Mouse (Mus musculus): ENCODE results near the gene Cnot4. TPM values are rescaled to one million over a fixed set of nuclear protein-coding genes. Genes with fewer than 3 reads are reported as not detected.

Cnot4 gene
- polyA plus RNA-seq, 1 experiment from 2014 or later: 23.1 TPM

DNA sequence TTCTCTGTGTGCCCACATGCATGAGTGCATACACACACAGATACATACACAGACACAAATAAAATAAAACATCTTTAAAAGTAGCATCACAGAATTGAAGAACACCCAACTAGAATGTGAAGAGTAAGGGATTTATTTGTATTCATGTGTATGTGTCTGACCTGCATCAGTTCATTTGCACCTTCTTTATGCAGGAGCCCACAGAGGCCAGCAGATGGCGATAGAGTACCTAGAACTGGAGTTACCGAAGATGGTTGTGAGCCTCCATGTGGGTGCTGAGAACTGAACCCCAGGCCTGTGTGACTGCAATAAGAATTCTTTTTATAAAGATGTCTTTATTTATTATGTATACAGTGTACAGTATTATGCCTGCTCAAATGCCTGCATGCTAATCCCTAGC is 12.0 kb upstream of the Cnot4 start:
- H3K27ac ChIP-seq (ENCODE audit: low read length): no peak overlapping the region
- no peaks in the 10 kb centered on the region for H3K4me1 ChIP-seq (ENCODE audit: control insufficient read depth, insufficient read depth, low read length)
- no peak for ATAC-seq
- no peak overlapping the region for H3K9ac ChIP-seq (ENCODE audit: low read depth, low read length)
- 0 out of 2 replicates have a peak, but pooled peaks cover 3% of the 10 kb centered on the region for H3K36me3 ChIP-seq (ENCODE audit: control insufficient read depth, insufficient read depth, low read length)
- 87% methylated on average over 2 of the region's 2 CpGs for WGBS
- no peak overlapping the region for H3K4me3 ChIP-seq (ENCODE audit: low read length)
- H3K4me2 ChIP-seq (ENCODE audit: low read depth, low read length): no peak overlapping the region
- H3K27me3 ChIP-seq (replicated peaks; ENCODE audit: control insufficient read depth, insufficient read depth, low read length): no peaks in the 10 kb centered on the region
- no peaks in the 10 kb centered on the region for H3K9me3 ChIP-seq (ENCODE audit: control insufficient read depth, low read length)

DNA sequence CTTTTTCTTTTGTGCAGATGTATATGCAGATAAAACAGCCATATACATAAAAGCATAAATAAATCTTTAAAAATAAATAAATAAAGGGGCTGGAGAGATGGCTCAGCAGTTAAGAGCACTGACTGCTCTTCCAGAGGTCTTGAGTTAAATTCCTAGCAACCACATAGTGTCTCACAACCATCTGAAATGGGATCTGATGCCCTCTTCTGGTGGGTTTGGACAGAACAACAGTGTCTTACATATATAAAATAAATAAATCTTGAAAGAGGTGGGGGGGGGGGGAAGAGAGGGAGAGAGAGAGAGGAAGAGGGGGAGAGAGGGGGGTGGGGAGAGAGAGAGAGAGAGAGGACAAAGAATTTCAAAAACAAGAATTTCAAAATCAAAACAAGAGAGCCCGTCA is 6.8 kb upstream of the Cnot4 start:
- no peak overlapping the region for H3K4me3 ChIP-seq (ENCODE audit: low read length)
- no peaks in the 10 kb centered on the region for H3K4me1 ChIP-seq (ENCODE audit: control insufficient read depth, insufficient read depth, low read length)
- H3K4me2 ChIP-seq (ENCODE audit: low read depth, low read length): no peak overlapping the region
- H3K9me3 ChIP-seq (ENCODE audit: control insufficient read depth, low read length): no peaks in the 10 kb centered on the region
- no peaks in the 10 kb centered on the region for H3K27me3 ChIP-seq (replicated peaks; ENCODE audit: control insufficient read depth, insufficient read depth, low read length)
- H3K27ac ChIP-seq (ENCODE audit: low read length): no peak overlapping the region
- H3K9ac ChIP-seq (ENCODE audit: low read depth, low read length): no peak overlapping the region
- ATAC-seq: no peak
- H3K36me3 ChIP-seq (ENCODE audit: control insufficient read depth, insufficient read depth, low read length): no peaks in the 10 kb centered on the region
- WGBS: 89% methylated on average over 1 of the region's 1 CpGs

DNA sequence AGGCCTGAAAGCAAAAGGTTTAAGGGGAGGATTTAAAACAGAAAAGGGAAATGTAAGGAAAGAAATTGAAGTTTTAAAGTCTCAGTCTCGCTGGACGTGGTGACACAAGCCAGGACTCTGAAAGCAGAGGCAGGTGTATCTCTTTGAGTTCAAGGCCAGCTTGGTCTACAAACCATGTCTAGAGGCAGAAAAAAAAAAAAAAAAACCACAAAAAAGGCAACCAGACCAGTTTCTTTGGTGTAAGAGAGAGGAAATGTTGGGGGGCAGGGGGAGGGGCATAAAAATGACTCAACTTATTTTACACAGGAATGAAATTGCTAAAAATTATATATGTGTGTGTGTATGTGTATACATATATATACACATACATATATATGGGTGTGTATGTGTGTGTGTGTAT is 1.3 kb upstream of the Cnot4 start:
- H3K4me1 ChIP-seq (ENCODE audit: control insufficient read depth, insufficient read depth, low read length): peaks cover 2% of the 10 kb centered on the region; the same call in 1 of the 2 replicates
- no peak overlapping the region for H3K27ac ChIP-seq (ENCODE audit: low read length)
- peak overlapping the region; percentile 72 for H3K4me2 ChIP-seq (ENCODE audit: low read depth, low read length)
- H3K36me3 ChIP-seq (ENCODE audit: control insufficient read depth, insufficient read depth, low read length): no peaks in the 10 kb centered on the region
- H3K27me3 ChIP-seq (replicated peaks; ENCODE audit: control insufficient read depth, insufficient read depth, low read length): no peaks in the 10 kb centered on the region
- peak overlapping the region; percentile 81 for H3K4me3 ChIP-seq (ENCODE audit: low read length)
- ATAC-seq: no peak
- H3K9me3 ChIP-seq (ENCODE audit: control insufficient read depth, low read length): no peaks in the 10 kb centered on the region
- 59% methylated on average over 2 of the region's 2 CpGs for WGBS
- H3K9ac ChIP-seq (ENCODE audit: low read depth, low read length): no peak overlapping the region

DNA sequence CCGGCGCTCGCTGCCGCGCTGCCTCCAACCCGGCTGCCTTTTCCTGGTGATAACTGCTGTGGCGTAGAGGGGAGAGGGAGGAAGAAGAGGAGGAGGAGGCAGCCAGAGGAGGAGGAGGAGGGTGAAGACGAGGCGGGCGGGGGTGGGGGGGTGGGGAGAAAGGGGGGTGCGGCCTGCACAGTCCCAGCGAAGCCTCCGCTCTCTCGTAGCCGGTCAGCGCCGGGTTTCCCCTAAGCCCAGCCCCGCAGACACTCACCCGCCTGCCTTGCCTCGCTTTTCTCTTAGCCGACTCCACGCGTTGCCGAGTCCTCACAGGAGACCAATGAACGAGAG is 312 bp downstream of the Cnot4 start:
- H3K4me1 ChIP-seq (ENCODE audit: control insufficient read depth, insufficient read depth, low read length): peaks cover 2% of the 10 kb centered on the region; the same call in 1 of the 2 replicates
- H3K36me3 ChIP-seq (ENCODE audit: control insufficient read depth, insufficient read depth, low read length): no peaks in the 10 kb centered on the region
- ATAC-seq: peak; percentile 93
- H3K4me3 ChIP-seq (ENCODE audit: low read length): peak overlapping the region; percentile 81
- under 1% methylated on average over 24 of the region's 25 CpGs for whole genome bisulfite sequencing
- peak overlapping the region; percentile 93 for H3K27ac ChIP-seq (ENCODE audit: low read length)
- H3K27me3 ChIP-seq (replicated peaks; ENCODE audit: control insufficient read depth, insufficient read depth, low read length): no peaks in the 10 kb centered on the region
- peak overlapping the region; percentile 90 for H3K4me2 ChIP-seq (ENCODE audit: low read depth, low read length)
- H3K9ac ChIP-seq (ENCODE audit: low read depth, low read length): peak overlapping the region; percentile 89
- no peaks in the 10 kb centered on the region for H3K9me3 ChIP-seq (ENCODE audit: control insufficient read depth, low read length)

DNA sequence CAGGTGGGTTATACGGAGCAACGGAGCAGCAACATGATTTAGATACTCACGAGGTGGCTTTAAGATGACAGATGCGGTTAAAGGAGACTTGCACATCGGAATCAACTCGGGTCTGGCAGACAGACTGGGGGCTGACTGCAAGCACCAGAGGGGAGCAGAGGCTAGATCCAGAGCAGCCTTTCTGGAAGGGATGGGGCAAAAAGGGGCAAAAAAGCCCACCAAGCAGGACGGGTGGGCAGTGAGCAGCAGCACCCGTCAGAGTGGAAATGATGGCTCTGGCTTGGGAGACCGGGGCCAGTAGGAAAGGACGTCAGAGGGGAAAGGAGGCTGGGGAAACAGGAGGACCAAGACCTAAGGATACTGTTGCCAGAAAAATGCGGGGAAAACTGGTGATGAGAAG is 718 bp downstream of the Cnot4 start:
- Histone ChIP-seq H3K36me3 (ENCODE audit: control insufficient read depth, insufficient read depth, low read length) (no peaks in the 10 kb centered on the region), H3K4me2 (ENCODE audit: low read depth, low read length) (peak overlapping the region; percentile 90), H3K27me3 (replicated peaks; ENCODE audit: control insufficient read depth, insufficient read depth, low read length) (no peaks in the 10 kb centered on the region), H3K9ac (ENCODE audit: low read depth, low read length) (peak overlapping the region; percentile 89), H3K27ac (ENCODE audit: low read length) (peak overlapping the region; percentile 93), H3K4me3 (ENCODE audit: low read length) (peak overlapping the region; percentile 81), H3K4me1 (ENCODE audit: control insufficient read depth, insufficient read depth, low read length) (peaks cover 2% of the 10 kb centered on the region; the same call in 1 of the 2 replicates), H3K9me3 (ENCODE audit: control insufficient read depth, low read length) (no peaks in the 10 kb centered on the region)
- ATAC-seq: peak; percentile 2; the same call in 1 of the 2 replicates
- under 1% methylated on average over 11 of the region's 11 CpGs for WGBS

DNA sequence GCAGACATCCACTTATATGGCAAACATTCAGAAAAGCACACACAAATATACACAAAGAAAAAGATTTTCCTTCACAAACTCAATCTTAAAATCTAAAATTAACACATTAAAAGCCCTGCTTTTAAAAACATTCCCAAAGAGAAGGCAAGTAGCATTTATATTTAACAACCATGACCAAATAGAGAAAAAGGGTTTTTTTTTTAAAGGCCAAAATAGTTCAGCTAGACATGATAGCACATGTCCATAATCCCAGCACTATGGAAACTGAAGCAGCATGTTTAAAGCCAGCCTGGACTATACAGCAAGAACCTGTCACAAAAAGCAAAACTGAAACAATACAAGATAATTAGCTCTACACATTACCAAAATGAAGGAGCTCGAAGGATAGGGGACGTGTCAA is 11.0 kb downstream of the Cnot4 start:
- H3K36me3 ChIP-seq (ENCODE audit: control insufficient read depth, insufficient read depth, low read length): no peaks in the 10 kb centered on the region
- no peak for ATAC-seq
- H3K4me2 ChIP-seq (ENCODE audit: low read depth, low read length): no peak overlapping the region
- WGBS: 91% methylated on average over 2 of the region's 2 CpGs
- no peak overlapping the region for H3K9ac ChIP-seq (ENCODE audit: low read depth, low read length)
- H3K4me3 ChIP-seq (ENCODE audit: low read length): no peak overlapping the region
- no peaks in the 10 kb centered on the region for H3K4me1 ChIP-seq (ENCODE audit: control insufficient read depth, insufficient read depth, low read length)
- H3K9me3 ChIP-seq (ENCODE audit: control insufficient read depth, low read length): no peaks in the 10 kb centered on the region
- H3K27me3 ChIP-seq (replicated peaks; ENCODE audit: control insufficient read depth, insufficient read depth, low read length): no peaks in the 10 kb centered on the region
- no peak overlapping the region for H3K27ac ChIP-seq (ENCODE audit: low read length)

DNA sequence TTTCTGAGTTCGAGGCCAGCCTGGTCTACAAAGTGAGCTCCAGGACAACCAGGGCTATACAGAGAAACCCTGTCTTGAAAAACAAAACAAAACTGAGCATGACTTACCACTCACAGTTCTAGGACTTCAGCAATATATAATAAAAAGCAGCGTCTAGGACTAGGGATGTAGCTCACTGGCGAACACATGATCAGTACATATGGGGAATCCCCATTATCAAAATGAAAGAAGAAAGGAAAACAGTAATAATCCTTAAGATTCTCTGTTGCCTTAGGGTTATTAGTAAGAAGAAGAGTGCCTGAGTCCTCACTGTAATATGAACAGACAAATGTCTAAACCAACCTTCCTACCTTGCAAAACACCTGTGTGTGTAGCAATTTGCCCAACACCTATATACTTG is 11.6 kb downstream of the Cnot4 start:
- Histone ChIP-seq H3K4me1 (ENCODE audit: control insufficient read depth, insufficient read depth, low read length) (no peaks in the 10 kb centered on the region), H3K9me3 (ENCODE audit: control insufficient read depth, low read length) (no peaks in the 10 kb centered on the region), H3K27ac (ENCODE audit: low read length) (no peak overlapping the region), H3K36me3 (ENCODE audit: control insufficient read depth, insufficient read depth, low read length) (no peaks in the 10 kb centered on the region), H3K4me2 (ENCODE audit: low read depth, low read length) (no peak overlapping the region), H3K27me3 (replicated peaks; ENCODE audit: control insufficient read depth, insufficient read depth, low read length) (no peaks in the 10 kb centered on the region), H3K9ac (ENCODE audit: low read depth, low read length) (no peak overlapping the region), H3K4me3 (ENCODE audit: low read length) (no peak overlapping the region)
- ATAC-seq: no peak
- WGBS: 94% methylated on average over 3 of the region's 3 CpGs

DNA sequence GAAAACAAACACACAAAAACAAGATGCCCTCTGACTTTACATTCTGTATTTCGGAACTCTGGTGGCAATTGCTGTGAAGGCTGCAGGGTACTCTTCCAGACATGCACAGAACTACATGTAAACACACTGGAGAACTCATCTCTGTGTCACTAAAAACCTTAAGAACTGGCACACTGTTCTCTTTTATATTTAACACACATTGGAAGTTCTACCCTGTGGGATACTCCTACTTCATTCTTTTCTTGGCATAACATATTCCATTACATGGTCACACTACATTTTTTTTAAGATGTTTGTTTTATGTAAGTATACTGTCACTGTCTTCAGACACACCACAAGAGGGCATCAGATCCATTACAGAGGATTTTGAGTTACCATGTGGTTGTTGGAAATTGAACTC is 31.1 kb downstream of the Cnot4 start:
- Histone ChIP-seq H3K4me1 (ENCODE audit: control insufficient read depth, insufficient read depth, low read length) (no peaks in the 10 kb centered on the region), H3K9me3 (ENCODE audit: control insufficient read depth, low read length) (no peaks in the 10 kb centered on the region), H3K4me3 (ENCODE audit: low read length) (no peak overlapping the region), H3K36me3 (ENCODE audit: control insufficient read depth, insufficient read depth, low read length) (0 out of 2 replicates have a peak, but pooled peaks cover 2% of the 10 kb centered on the region), H3K9ac (ENCODE audit: low read depth, low read length) (no peak overlapping the region), H3K27me3 (replicated peaks; ENCODE audit: control insufficient read depth, insufficient read depth, low read length) (no peaks in the 10 kb centered on the region), H3K4me2 (ENCODE audit: low read depth, low read length) (no peak overlapping the region), H3K27ac (ENCODE audit: low read length) (no peak overlapping the region)
- no peak for ATAC-seq
- 84% methylated on average over 1 of the region's 1 CpGs for WGBS

DNA sequence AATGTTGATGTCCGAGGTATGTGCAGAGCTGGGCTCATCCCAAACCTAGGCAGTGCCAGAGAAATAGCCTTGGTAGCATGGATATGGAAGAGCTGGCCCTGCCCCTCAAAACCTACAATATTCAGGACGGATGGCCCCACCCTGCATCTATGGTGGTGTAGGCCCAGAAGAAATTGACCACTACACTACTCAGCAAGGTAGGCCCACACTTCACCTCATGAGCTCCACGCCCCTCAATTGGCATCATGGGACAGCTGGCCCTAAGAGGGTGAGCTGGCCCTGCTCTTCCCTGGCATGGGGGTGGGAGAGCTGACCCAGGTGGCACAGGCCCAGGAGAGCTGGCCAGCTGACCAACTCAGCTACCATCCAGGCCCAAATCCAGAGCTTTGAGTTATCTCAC is 48.6 kb downstream of the Cnot4 start:
- 94% methylated on average over 3 of the region's 3 CpGs for WGBS
- H3K36me3 ChIP-seq (ENCODE audit: control insufficient read depth, insufficient read depth, low read length): no peaks in the 10 kb centered on the region
- no peak overlapping the region for H3K4me3 ChIP-seq (ENCODE audit: low read length)
- no peaks in the 10 kb centered on the region for H3K9me3 ChIP-seq (ENCODE audit: control insufficient read depth, low read length)
- H3K4me2 ChIP-seq (ENCODE audit: low read depth, low read length): no peak overlapping the region
- no peak overlapping the region for H3K9ac ChIP-seq (ENCODE audit: low read depth, low read length)
- H3K27me3 ChIP-seq (replicated peaks; ENCODE audit: control insufficient read depth, insufficient read depth, low read length): no peaks in the 10 kb centered on the region
- no peak overlapping the region for H3K27ac ChIP-seq (ENCODE audit: low read length)
- H3K4me1 ChIP-seq (ENCODE audit: control insufficient read depth, insufficient read depth, low read length): no peaks in the 10 kb centered on the region; the same call in 1 of the 2 replicates
- ATAC-seq: no peak

DNA sequence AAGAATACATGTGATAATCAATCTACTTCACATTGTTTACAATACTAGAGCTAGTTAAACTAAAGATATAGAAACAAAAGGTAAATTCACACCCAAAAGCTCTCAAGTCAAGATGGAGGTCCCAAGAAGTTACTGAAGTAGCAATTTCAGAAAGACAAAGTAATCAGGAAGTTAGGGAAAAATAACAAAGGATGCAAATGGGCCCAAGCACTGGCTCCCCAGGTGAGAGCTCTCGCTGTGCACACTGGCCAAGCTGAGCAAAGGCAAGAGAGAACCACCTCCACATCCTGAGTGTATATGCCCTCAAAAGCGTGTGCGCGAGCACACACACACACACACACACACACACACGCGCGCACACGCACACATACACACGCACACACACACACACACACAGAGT is 58.4 kb downstream of the Cnot4 start:
- ATAC-seq: no peak
- WGBS: 98% methylated on average over 9 of the region's 9 CpGs

More for the DNA sequence above, 58.4 kb downstream of the Cnot4 start:
- no peak overlapping the region for H3K4me2 ChIP-seq (ENCODE audit: low read depth, low read length)
- H3K4me3 ChIP-seq (ENCODE audit: low read length): no peak overlapping the region
- no peak overlapping the region for H3K9ac ChIP-seq (ENCODE audit: low read depth, low read length)
- no peak overlapping the region for H3K27ac ChIP-seq (ENCODE audit: low read length)
- peaks cover 2% of the 10 kb centered on the region for H3K36me3 ChIP-seq (ENCODE audit: control insufficient read depth, insufficient read depth, low read length)
- H3K9me3 ChIP-seq (ENCODE audit: control insufficient read depth, low read length): no peaks in the 10 kb centered on the region
- no peaks in the 10 kb centered on the region for H3K27me3 ChIP-seq (replicated peaks; ENCODE audit: control insufficient read depth, insufficient read depth, low read length)
- peaks cover 3% of the 10 kb centered on the region; the same call in 1 of the 2 replicates for H3K4me1 ChIP-seq (ENCODE audit: control insufficient read depth, insufficient read depth, low read length)
